Mouse (Mus musculus): ENCODE data around the gene Nrf1. TPM values are rescaled to one million over a fixed set of nuclear protein-coding genes. Genes with fewer than 3 reads are reported as not detected.

Nrf1 gene
- polyA plus RNA-seq, 1 experiment, result 10.6 TPM

- no peak for TF ChIP-seq GATA1 (IDR thresholded peaks at IDR 0.05; ENCODE audit: low read length)
Measured at GRCm38 (mm10) chr6:30048501-30049353, 939 bp downstream of the Nrf1 start.

- TF ChIP-seq GATA1 (IDR thresholded peaks at IDR 0.05; ENCODE audit: low read length), result no peak
Measured at GRCm38 (mm10) chr6:30053116-30053515, 5.3 kb downstream of the Nrf1 start.

- TF ChIP-seq GATA1 (IDR thresholded peaks at IDR 0.05; ENCODE audit: low read length), result no peak
Measured at GRCm38 (mm10) chr6:30062544-30062943, 14.8 kb downstream of the Nrf1 start.

- TF ChIP-seq GATA1 (IDR thresholded peaks at IDR 0.05; ENCODE audit: low read length), result no peak
Measured at GRCm38 (mm10) chr6:30065369-30065768, 17.6 kb downstream of the Nrf1 start.

GRCm38 (mm10) chr6:30066746-30067145 lies 19.0 kb downstream of the Nrf1 start:
- no peak for TF ChIP-seq GATA1 (IDR thresholded peaks at IDR 0.05; ENCODE audit: low read length)

- no peak for TF ChIP-seq GATA1 (IDR thresholded peaks at IDR 0.05; ENCODE audit: low read length)
Measured at GRCm38 (mm10) chr6:30072476-30072875, 24.7 kb downstream of the Nrf1 start.

- TF ChIP-seq GATA1 (IDR thresholded peaks at IDR 0.05; ENCODE audit: low read length), result no peak
Measured at GRCm38 (mm10) chr6:30078938-30079529, 31.2 kb downstream of the Nrf1 start.

GRCm38 (mm10) chr6:30081339-30081738 lies 33.6 kb downstream of the Nrf1 start:
- TF ChIP-seq GATA1 (IDR thresholded peaks at IDR 0.05; ENCODE audit: low read length), result no peak

- TF ChIP-seq GATA1 (IDR thresholded peaks at IDR 0.05; ENCODE audit: low read length), result no peak
Measured at GRCm38 (mm10) chr6:30083307-30083706, 35.5 kb downstream of the Nrf1 start.

- no peak for TF ChIP-seq GATA1 (IDR thresholded peaks at IDR 0.05; ENCODE audit: low read length)
Measured at GRCm38 (mm10) chr6:30085351-30085750, 37.6 kb downstream of the Nrf1 start.

GRCm38 (mm10) chr6:30091221-30091620 lies 43.4 kb downstream of the Nrf1 start:
- no peak for TF ChIP-seq GATA1 (IDR thresholded peaks at IDR 0.05; ENCODE audit: low read length)

GRCm38 (mm10) chr6:30092816-30093215 lies 45.0 kb downstream of the Nrf1 start:
- TF ChIP-seq GATA1 (IDR thresholded peaks at IDR 0.05; ENCODE audit: low read length), result no peak

GRCm38 (mm10) chr6:30101773-30102415 lies 54.1 kb downstream of the Nrf1 start:
- TF ChIP-seq GATA1 (IDR thresholded peaks at IDR 0.05; ENCODE audit: low read length), result no peak

- TF ChIP-seq GATA1 (IDR thresholded peaks at IDR 0.05; ENCODE audit: low read length), result no peak
Measured at GRCm38 (mm10) chr6:30106091-30106490, 58.3 kb downstream of the Nrf1 start.

- no peak for TF ChIP-seq GATA1 (IDR thresholded peaks at IDR 0.05; ENCODE audit: low read length)
Measured at GRCm38 (mm10) chr6:30107456-30107855, 59.7 kb downstream of the Nrf1 start.

- no peak for TF ChIP-seq GATA1 (IDR thresholded peaks at IDR 0.05; ENCODE audit: low read length)
Measured at GRCm38 (mm10) chr6:30109820-30110502, 62.2 kb downstream of the Nrf1 start.

All from G1E-ER4 (cell line).